Mouse (Mus musculus) spleen, adult 2 months (tissue): ENCODE measurements around the gene Tmem204.

Experiments
- CTCF ChIP-seq: fragments of 200-500 bp; IDR thresholded peaks from 2 replicates; pipeline ENCODE4 v1.5.1; 2011; ENCODE audit warnings: mild to moderate bottlenecking, inconsistent platforms; ENCODE audit not compliant: insufficient read depth, insufficient read length, insufficient replicate concordance; ENCODE audit errors: extremely low read depth
- POLR2A ChIP-seq: fragments of 200-500 bp; IDR thresholded peaks from 2 replicates; pipeline ENCODE4 v1.6.1; 2011; ENCODE audit warnings: low read depth, low read length, inconsistent platforms

GRCm38 (mm10) chr17:25084835-25085385 lies 1.5 kb upstream of the Tmem204 start:
- TF ChIP-seq POLR2A (no peak), CTCF (no peak)
